Mouse (Mus musculus) MEL (cell line): ENCODE results near the gene Epha3. TPM values are rescaled to one million over a fixed set of nuclear protein-coding genes. Genes with fewer than 3 reads are reported as not detected.

Experiments
- DNase-seq: peaks from one replicate; pipeline ENCODE4 v3.0.0; 2011; ENCODE audit warnings: low read depth, low spot score
- H3K27ac ChIP-seq: 2 replicates; pipeline ENCODE4 v1.5.1; 2012; ENCODE audit warnings: low read depth, mild to moderate bottlenecking, control low read depth, low read length, moderate library complexity; ENCODE audit not compliant: control insufficient read depth
- H3K27me3 ChIP-seq, 2 experiments: fragments of 150-350 bp in 1 of 2; sonication (generic) in 1 of 2; 2 replicates each; pipeline ENCODE4 v1.6.1; 2012; ENCODE audit warnings: low read length in 2 of 2, mild to moderate bottlenecking in 2 of 2, improper control_type of control experiment in 1 of 2, moderate library complexity in 1 of 2; ENCODE audit not compliant: insufficient read depth in 2 of 2, control insufficient read depth in 1 of 2
- H3K36me3 ChIP-seq, 2 experiments: 2 replicates each; pipeline ENCODE4 v1.6.1; 2012 to 2014; ENCODE audit warnings: low read length in 2 of 2, improper control_type of control experiment in 1 of 2, inconsistent platforms in 1 of 2, mild to moderate bottlenecking in 1 of 2; ENCODE audit not compliant: insufficient read depth in 2 of 2, control insufficient read depth in 1 of 2
- H3K4me1 ChIP-seq, 2 experiments: fragments of 150-350 bp in 1 of 2; sonication (generic) in 1 of 2; 2 replicates each; pipeline ENCODE4 v1.6.1; 2012; ENCODE audit warnings: low read length in 2 of 2, improper control_type of control experiment in 1 of 2, mild to moderate bottlenecking in 1 of 2; ENCODE audit not compliant: insufficient read depth in 2 of 2, control insufficient read depth in 1 of 2
- H3K4me3 ChIP-seq, 2 experiments: fragments of 150-350 bp in 1 of 2; sonication (generic) in 1 of 2; 2 replicates each; pipeline ENCODE4 v1.5.1; 2012; ENCODE audit warnings: low read depth in 2 of 2, low read length in 2 of 2, mild to moderate bottlenecking in 2 of 2, moderate library complexity in 2 of 2, control low read depth in 1 of 2, improper control_type of control experiment in 1 of 2; ENCODE audit not compliant: control insufficient read depth in 1 of 2, insufficient read depth in 1 of 2
- H3K79me2 ChIP-seq: 2 replicates; pipeline ENCODE4 v1.6.1; 2012; ENCODE audit warnings: mild to moderate bottlenecking, low read length, moderate library complexity; ENCODE audit not compliant: control insufficient read depth, poor library complexity, insufficient read depth
- H3K9ac ChIP-seq: 2 replicates; pipeline ENCODE4 v1.6.1; 2012; ENCODE audit warnings: low read depth, mild to moderate bottlenecking, control low read depth, low read length, moderate library complexity; ENCODE audit not compliant: control insufficient read depth, poor library complexity, severe bottlenecking
- H3K9me3 ChIP-seq: fragments of 150-350 bp; sonication (generic); replicated peaks from 2 replicates; pipeline ENCODE4 v1.6.1; 2012; ENCODE audit warnings: mild to moderate bottlenecking, low read length, improper control_type of control experiment, moderate library complexity; ENCODE audit not compliant: insufficient read depth
- BHLHE40 ChIP-seq: IDR thresholded peaks from 2 replicates; pipeline ENCODE4 v1.6.1; 2012; ENCODE audit warnings: low read depth, mild to moderate bottlenecking, inconsistent platforms, low read length, improper control_type of control experiment, borderline replicate concordance
- CHD1 ChIP-seq: IDR thresholded peaks from 2 replicates; pipeline ENCODE4 v1.6.1; 2012; ENCODE audit warnings: low read depth, mild to moderate bottlenecking, inconsistent platforms, low read length, improper control_type of control experiment
- CHD2 ChIP-seq: IDR thresholded peaks from 2 replicates; pipeline ENCODE4 v1.6.1; 2011; ENCODE audit warnings: low read length, improper control_type of control experiment
- CTCF ChIP-seq, 3 experiments: IDR thresholded peaks in 2 of 3; conservative IDR thresholded peaks in 1 of 3; 2 replicates each; pipeline ENCODE4 v1.5.1; 2011 to 2012; ENCODE audit warnings: low read length in 3 of 3, low read depth in 2 of 3, mild to moderate bottlenecking in 2 of 3, improper control_type of control experiment in 1 of 3, inconsistent platforms in 1 of 3, mixed read lengths in 1 of 3, moderate library complexity in 1 of 3; ENCODE audit not compliant: control insufficient read depth in 1 of 3, insufficient read depth in 1 of 3, poor library complexity in 1 of 3, severe bottlenecking in 1 of 3
- ELF1 ChIP-seq: IDR thresholded peaks from 2 replicates; pipeline ENCODE4 v1.6.1; 2014; ENCODE audit warnings: low read depth, mild to moderate bottlenecking, inconsistent platforms, low read length, improper control_type of control experiment, moderate library complexity
- EP300 ChIP-seq, 2 experiments: IDR thresholded peaks; 2 replicates each; pipeline ENCODE4 v1.6.1; 2011; ENCODE audit warnings: improper control_type of control experiment in 2 of 2, low read length in 2 of 2, low read depth in 1 of 2, mild to moderate bottlenecking in 1 of 2
- ETS1 ChIP-seq: IDR thresholded peaks from 2 replicates; pipeline ENCODE4 v1.6.1; 2012; ENCODE audit warnings: low read depth, mild to moderate bottlenecking, inconsistent platforms, low read length, improper control_type of control experiment, moderate library complexity
- GABPA ChIP-seq: IDR thresholded peaks from 2 replicates; pipeline ENCODE4 v1.6.1; 2012; ENCODE audit warnings: low read depth, mild to moderate bottlenecking, inconsistent platforms, low read length, improper control_type of control experiment, moderate library complexity
- HCFC1 ChIP-seq: IDR thresholded peaks from 2 replicates; pipeline ENCODE4 v1.6.1; 2012; ENCODE audit warnings: low read depth, mild to moderate bottlenecking, inconsistent platforms, low read length, improper control_type of control experiment, moderate library complexity
- KAT2A ChIP-seq: conservative IDR thresholded peaks from 2 replicates; pipeline ENCODE4 v1.6.1; 2012; ENCODE audit warnings: low read depth, low read length, improper control_type of control experiment, inconsistent platforms
- MAX ChIP-seq: IDR thresholded peaks from 2 replicates; pipeline ENCODE4 v1.6.1; 2011; ENCODE audit warnings: low read length, improper control_type of control experiment
- MEF2A ChIP-seq: IDR thresholded peaks from 2 replicates; pipeline ENCODE4 v1.6.1; 2014; ENCODE audit warnings: low read depth, mild to moderate bottlenecking, inconsistent platforms, low read length, improper control_type of control experiment; ENCODE audit not compliant: poor library complexity, insufficient replicate concordance, severe bottlenecking; ENCODE audit errors: extremely low read depth
- MXI1 ChIP-seq: IDR thresholded peaks from 2 replicates; pipeline ENCODE4 v1.6.1; 2011; ENCODE audit warnings: mild to moderate bottlenecking, low read depth, low read length, improper control_type of control experiment
- MYB ChIP-seq: IDR thresholded peaks from 2 replicates; pipeline ENCODE4 v1.6.1; 2011; ENCODE audit warnings: mild to moderate bottlenecking, low read depth, low read length, improper control_type of control experiment
- MYC ChIP-seq: IDR thresholded peaks from 2 replicates; pipeline ENCODE4 v1.6.1; 2011; ENCODE audit warnings: low read depth, mild to moderate bottlenecking, low read length, improper control_type of control experiment, moderate library complexity
- POLR2A ChIP-seq, 2 experiments: IDR thresholded peaks; 2 replicates each; pipeline ENCODE4 v1.6.1; 2011 to 2012; ENCODE audit warnings: low read length in 2 of 2, mild to moderate bottlenecking in 2 of 2, control low read depth in 1 of 2, improper control_type of control experiment in 1 of 2, low read depth in 1 of 2, moderate library complexity in 1 of 2; ENCODE audit not compliant: control insufficient read depth in 1 of 2, insufficient read depth in 1 of 2, poor library complexity in 1 of 2
- POLR2AphosphoS2 ChIP-seq: IDR thresholded peaks from 2 replicates; pipeline ENCODE4 v1.6.1; 2011; ENCODE audit warnings: low read length, improper control_type of control experiment
- RAD21 ChIP-seq: IDR thresholded peaks from 2 replicates; pipeline ENCODE4 v1.6.1; 2011; ENCODE audit warnings: mild to moderate bottlenecking, low read depth, low read length, improper control_type of control experiment
- RCOR1 ChIP-seq: IDR thresholded peaks from 2 replicates; pipeline ENCODE4 v1.6.1; 2012; ENCODE audit warnings: low read depth, mild to moderate bottlenecking, inconsistent platforms, low read length, improper control_type of control experiment
- SMC3 ChIP-seq: IDR thresholded peaks from 2 replicates; pipeline ENCODE4 v1.6.1; 2011; ENCODE audit warnings: low read depth, low read length, improper control_type of control experiment
- TAL1 ChIP-seq: IDR thresholded peaks from 2 replicates; pipeline ENCODE4 v1.6.1; 2012; ENCODE audit warnings: mild to moderate bottlenecking, inconsistent platforms, low read length, moderate library complexity, mixed read lengths
- TBP ChIP-seq: IDR thresholded peaks from 2 replicates; pipeline ENCODE4 v1.8.0; 2011; ENCODE audit warnings: low read depth, low read length, improper control_type of control experiment
- UBTF ChIP-seq: IDR thresholded peaks from 2 replicates; pipeline ENCODE4 v1.6.1; 2012; ENCODE audit warnings: low read depth, mild to moderate bottlenecking, inconsistent platforms, low read length, improper control_type of control experiment, moderate library complexity, borderline replicate concordance; ENCODE audit not compliant: insufficient read depth
- USF1 ChIP-seq: IDR thresholded peaks from 2 replicates; pipeline ENCODE4 v1.6.1; 2014; ENCODE audit warnings: low read depth, mild to moderate bottlenecking, inconsistent platforms, low read length, improper control_type of control experiment, moderate library complexity
- USF2 ChIP-seq, 2 experiments: IDR thresholded peaks; 2 replicates each; pipeline ENCODE4 v1.6.1; 2011 to 2012; ENCODE audit warnings: improper control_type of control experiment in 2 of 2, low read length in 2 of 2, borderline replicate concordance in 1 of 2, inconsistent platforms in 1 of 2, low read depth in 1 of 2, mild to moderate bottlenecking in 1 of 2; ENCODE audit not compliant: insufficient read depth in 1 of 2
- polyA plus RNA-seq, 2 experiments: library from polyadenylated mRNA; stranded (reverse) in 1 of 2; unstranded in 1 of 2; fragments of >175 nt in 1 of 2; fragments of >200 nt in 1 of 2; gene quantifications; 2 replicates each; pipeline versions ENCODE4 v1.2.1 to v1.2.4; 2012; ENCODE audit warnings: low replicate concordance in 2 of 2, low read depth in 1 of 2; ENCODE audit not compliant: insufficient read length in 2 of 2, insufficient read depth in 1 of 2, missing spikeins in 1 of 2
- total RNA-seq: library from RNA; depleted of rRNA; stranded (reverse); fragments of 300-350 nt; gene quantifications from 2 replicates; pipeline ENCODE4 v1.2.3, GENCODE M21; 2012; rRNA removed

Gene Epha3
- total RNA-seq (not detected in 2 replicates), polyA plus RNA-seq (not detected)

- no peaks in the 10 kb centered on the region for H3K9me3 ChIP-seq
- no peak for DNase-seq
These were observed at the start of gene Epha3 for GRCm38 (mm10) chr16:63863913-63864330. Gene Epha3 (minus strand): TSS chr16:63864175.

GRCm38 (mm10) chr16:63903425-63903824 is 39.5 kb upstream of the Epha3 start:
- TF ChIP-seq MYC (no peak), GABPA (no peak), EP300 (IDR thresholded peaks at IDR 0.05; ENCODE audit: low read depth in 1 of 2, low read length in 2 of 2) (no peak), CHD1 (no peak), USF1 (no peak), SMC3 (no peak), RAD21 (no peak), MEF2A (no peak), MXI1 (no peak), TBP (no peak), KAT2A (no peak)
- H3K9me3 ChIP-seq: no peaks in the 10 kb centered on the region
- H3K27me3 ChIP-seq: no peaks in the 10 kb centered on the region
- no peaks in the 10 kb centered on the region for H3K79me2 ChIP-seq
- no peaks in the 10 kb centered on the region for H3K36me3 ChIP-seq
- no peaks in the 10 kb centered on the region for H3K4me1 ChIP-seq
- H3K27ac ChIP-seq: no peak overlapping the region
- no peak for DNase-seq
- H3K4me3 ChIP-seq: no peak overlapping the region
- H3K9ac ChIP-seq: no peak overlapping the region

More at GRCm38 (mm10) chr16:63863913-63864330, at the start of gene Epha3:
- Histone ChIP-seq H3K27ac (no peak within 1 kb of the TSS), H3K9ac (no peak within 1 kb of the TSS), H3K27me3 (no peaks in the 10 kb centered on the region), H3K4me3 (no peak within 1 kb of the TSS), H3K4me1 (no peaks in the 10 kb centered on the region), H3K36me3 (no peaks in the 10 kb centered on the region), H3K79me2 (no peaks in the 10 kb centered on the region)
- no peak for TF ChIP-seq CHD2
- TF ChIP-seq ELF1: no peak
- no peak for TF ChIP-seq EP300 (IDR thresholded peaks at IDR 0.05; ENCODE audit: low read depth in 1 of 2, low read length in 2 of 2)
- no peak for TF ChIP-seq POLR2A (IDR thresholded peaks at IDR 0.05; ENCODE audit: control insufficient read depth in 1 of 2, insufficient read depth in 1 of 2, low read depth in 1 of 2, low read length in 2 of 2, poor library complexity in 1 of 2)
- no peak for TF ChIP-seq UBTF
- TF ChIP-seq CTCF (IDR thresholded peaks at IDR 0.05 in 2 of 3, conservative IDR thresholded peaks at IDR 0.05 in 1 of 3; ENCODE audit: control insufficient read depth in 1 of 3, insufficient read depth in 1 of 3, low read depth in 2 of 3, low read length in 3 of 3, poor library complexity in 1 of 3, severe bottlenecking in 1 of 3): no peak
- TF ChIP-seq ETS1: no peak
- no peak for TF ChIP-seq USF2 (IDR thresholded peaks at IDR 0.05; ENCODE audit: borderline replicate concordance in 1 of 2, insufficient read depth in 1 of 2, low read depth in 1 of 2, low read length in 2 of 2)
- no peak for TF ChIP-seq BHLHE40
- TF ChIP-seq POLR2AphosphoS2: no peak
- no peak for TF ChIP-seq TAL1
- no peak for TF ChIP-seq MYC
- no peak for TF ChIP-seq MYB
- no peak for TF ChIP-seq RCOR1
- TF ChIP-seq MAX: no peak
- no peak for TF ChIP-seq MXI1
- no peak for TF ChIP-seq MEF2A
- TF ChIP-seq HCFC1: no peak
- TF ChIP-seq TBP: no peak
- TF ChIP-seq RAD21: no peak
